9 mouse cellular contexts compared by ENCODE assay signal in genomic region chr1:74092242-74092641, GRCm38 (mm10). TPM values are rescaled to one million over a fixed set of nuclear protein-coding genes. Genes with fewer than 3 reads are reported as not detected.
A peak's percentile ranks its signal among the peaks of the same experiment; 100 is the strongest.
DNase-seq lines count a peak whose midpoint lies in the region; TF ChIP-seq lines count a peak whose summit lies in the region.
"Had no signal": no experiment of that assay in that cellular context is flagged by ENCODE, and none has a peak within 500 bp of the region (broad histone marks: within the 10 kb centered on the region; RNA-seq: fewer than 3 reads in every experiment).

No protein-coding gene starts in this region.

- H3K27ac ChIP-seq in kidney, adult 2 months (ENCODE audit: insufficient read depth, low read depth, low read length), result peak overlapping the region; percentile 92

- WGBS in kidney, adult 2 months, result 60% methylated on average over 10 of the region's 10 CpGs

- H3K27me3 ChIP-seq in kidney, adult 2 months (replicated peaks; ENCODE audit: control insufficient read depth, insufficient read depth, low read length), result no peaks in the 10 kb centered on the region

- no peak for TF ChIP-seq CTCF in kidney, adult 2 months (conservative IDR thresholded peaks at IDR 0.05; ENCODE audit: insufficient read depth, insufficient read length, low read depth, low read length)

- intact Hi-C loops in heart, postnatal 25 days (cut with DNase I), result no loop called here

- no peak overlapping the region for H3K4me3 ChIP-seq in kidney, adult 2 months (ENCODE audit: insufficient read depth, low read depth, low read length)
- H3K4me3 ChIP-seq: myocyte had no signal

- no peak for TF ChIP-seq POLR2A in kidney, adult 2 months (IDR thresholded peaks at IDR 0.05; ENCODE audit: low read depth, low read length)

- peak; percentile 66 for DNase-seq in kidney, adult 2 months
- DNase-seq in kidney, postnatal 14 days, result no peak
- peak; percentile 87 for DNase-seq in adrenal gland, postnatal 14 days
- peak; percentile 62 for DNase-seq in heart, postnatal 25 days (ENCODE audit: low spot score)
- peak; percentile 84 for DNase-seq in lung, postnatal 36 days
- no peak for DNase-seq in layer of hippocampus, postnatal 14 days (ENCODE audit: low spot score in 2 of 2)
- no peak for DNase-seq in cerebellum, postnatal 4 days (ENCODE audit: low spot score in 2 of 2)
- DNase-seq in cerebellum, adult 9-10 months, result no peak

- H3K4me1 ChIP-seq in kidney, adult 2 months (ENCODE audit: control insufficient read depth, insufficient read depth, low read length), result peaks cover 28% of the 10 kb centered on the region

- no peaks in the 10 kb centered on the region for H3K36me3 ChIP-seq in kidney, adult 2 months (ENCODE audit: control insufficient read depth, insufficient read depth, low read length)

RNA-seq across cellular contexts. Expression of gene Tns1, which starts 32.0 kb away (rescaled TPM):
- polyA plus RNA-seq in kidney, adult 2 months (2012; rRNA removed), result 400 and 465 TPM in 2 replicates
- total RNA-seq in adrenal gland, postnatal 14 days (2021), result 325 and 411 TPM in 2 replicates
- 100 to 1,000 TPM; 679 to 701 TPM for total RNA-seq in heart, postnatal 25 days (2021)
- 10 to 100 TPM; 49.6 to 52.2 TPM for total RNA-seq in layer of hippocampus, postnatal 14 days (2021)

RNA-seq across cellular contexts. Expression of gene Rufy4, which starts 33.1 kb away (rescaled TPM):
- 2.4 and 3.3 TPM in 2 replicates for polyA plus RNA-seq in kidney, adult 2 months (2012; rRNA removed)
- total RNA-seq in adrenal gland, postnatal 14 days (2021), result 3.6 and 4.1 TPM in 2 replicates
- 1 to 10 TPM; 1.1 to 1.5 TPM for total RNA-seq in heart, postnatal 25 days (2021)
- total RNA-seq in layer of hippocampus, postnatal 14 days (2021), result under 1 TPM; 0.18 to 0.24 TPM
- polyA plus RNA-seq: myocyte had no signal

Comparison
In these comparisons a context has a peak if more than half of its experiments do, and no peak if none do; other contexts are left out.
1. DNase-seq: peak in kidney, adult 2 months (single experiment), adrenal gland, postnatal 14 days (single experiment), heart, postnatal 25 days (single experiment) and lung, postnatal 36 days (single experiment); none in kidney, postnatal 14 days (single experiment), layer of hippocampus, postnatal 14 days (0 of 2), cerebellum, postnatal 4 days (0 of 2) and cerebellum, adult 9-10 months (single experiment).